Mouse (Mus musculus): ENCODE results near the gene Usp29.

GRCm38 (mm10) chr7:6840860-6841259 lies 110.5 kb downstream of the Usp29 start:
- TF ChIP-seq CTCF (IDR thresholded peaks at IDR 0.05; ENCODE audit: low read depth) (no peak), EP300 (IDR thresholded peaks at IDR 0.05; ENCODE audit: low read depth) (no peak)
